Mouse (Mus musculus) kidney, adult 9 months (tissue): ENCODE results near the gene N4bp3.

Experiments used
- DNase-seq: peaks from one replicate; pipeline ENCODE4 v3.0.0; 2022

Gene N4bp3

GRCm38 (mm10) chr11:51594715-51595350, 55.8 kb downstream of the N4bp3 start:
- no peak for DNase-seq

GRCm38 (mm10) chr11:51593849-51594248, 56.8 kb downstream of the N4bp3 start:
- no peak for DNase-seq

GRCm38 (mm10) chr11:51593368-51593767, 57.3 kb downstream of the N4bp3 start:
- no peak for DNase-seq
